Mouse (Mus musculus) myocyte (in vitro differentiated cells): Measurements from ENCODE around the gene Prkn.

Source experiments
- E2F4 ChIP-seq: IDR thresholded peaks from one replicate; pipeline ENCODE4 v1.6.1; 2011; ENCODE audit warnings: mild to moderate bottlenecking, control low read depth, moderate library complexity; ENCODE audit not compliant: insufficient read depth
- MAX ChIP-seq: IDR thresholded peaks from one replicate; pipeline ENCODE4 v1.6.1; 2011; ENCODE audit warnings: low read depth, mild to moderate bottlenecking, control low read depth
- POLR2A ChIP-seq: IDR thresholded peaks from one replicate; pipeline ENCODE4 v1.6.1; 2011; ENCODE audit warnings: low read depth, mild to moderate bottlenecking, control low read depth, moderate library complexity; ENCODE audit not compliant: insufficient read length
- POLR2AphosphoS2 ChIP-seq: IDR thresholded peaks from one replicate; pipeline ENCODE4 v1.6.1; 2011; ENCODE audit warnings: low read depth, control low read depth; ENCODE audit not compliant: insufficient read length
- SRF ChIP-seq: IDR thresholded peaks from one replicate; pipeline ENCODE4 v1.6.1; 2011; ENCODE audit warnings: low read depth; ENCODE audit not compliant: control insufficient read depth, insufficient read length
- TCF12 ChIP-seq: IDR thresholded peaks from one replicate; pipeline ENCODE4 v1.6.1; 2011; ENCODE audit warnings: mild to moderate bottlenecking, control low read depth; ENCODE audit not compliant: poor library complexity, insufficient read depth, severe bottlenecking
- USF1 ChIP-seq: IDR thresholded peaks from one replicate; pipeline ENCODE4 v1.6.1; 2011; ENCODE audit warnings: low read depth, mild to moderate bottlenecking, control low read depth, moderate library complexity

DNA sequence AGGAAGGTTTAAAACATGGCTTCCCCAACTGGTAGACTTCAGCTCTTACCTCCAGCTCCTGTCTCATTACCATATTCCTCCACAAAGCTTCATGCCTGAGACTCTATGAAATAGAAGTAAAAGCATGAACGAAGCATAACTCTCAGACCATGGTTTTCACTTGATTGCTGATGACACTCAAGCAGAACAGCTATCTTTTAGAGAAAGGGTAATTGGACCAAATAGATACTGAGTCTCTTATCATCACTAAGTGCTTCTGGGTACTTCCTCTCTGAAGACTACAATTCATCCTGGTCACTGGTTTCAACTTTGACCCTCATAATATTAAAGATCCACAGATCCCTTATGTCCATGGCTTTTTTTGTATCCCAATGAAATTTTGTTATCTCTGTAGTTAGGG lies 42.1 kb downstream of the Prkn start:
- TF ChIP-seq USF1 (no peak), POLR2A (no peak), POLR2AphosphoS2 (no peak), E2F4 (no peak), SRF (no peak), TCF12 (no peak), MAX (no peak)
